Mouse (Mus musculus): ENCODE results near the gene Stat5b. TPM values are rescaled to one million over a fixed set of nuclear protein-coding genes. Genes with fewer than 3 reads are reported as not detected.
A peak's percentile ranks its signal among the peaks of the same experiment; 100 is the strongest.

The Stat5b gene
- total and polyA plus RNA-seq, 2 experiments from 2014 or later = 8.8 to 22.6 TPM

DNA sequence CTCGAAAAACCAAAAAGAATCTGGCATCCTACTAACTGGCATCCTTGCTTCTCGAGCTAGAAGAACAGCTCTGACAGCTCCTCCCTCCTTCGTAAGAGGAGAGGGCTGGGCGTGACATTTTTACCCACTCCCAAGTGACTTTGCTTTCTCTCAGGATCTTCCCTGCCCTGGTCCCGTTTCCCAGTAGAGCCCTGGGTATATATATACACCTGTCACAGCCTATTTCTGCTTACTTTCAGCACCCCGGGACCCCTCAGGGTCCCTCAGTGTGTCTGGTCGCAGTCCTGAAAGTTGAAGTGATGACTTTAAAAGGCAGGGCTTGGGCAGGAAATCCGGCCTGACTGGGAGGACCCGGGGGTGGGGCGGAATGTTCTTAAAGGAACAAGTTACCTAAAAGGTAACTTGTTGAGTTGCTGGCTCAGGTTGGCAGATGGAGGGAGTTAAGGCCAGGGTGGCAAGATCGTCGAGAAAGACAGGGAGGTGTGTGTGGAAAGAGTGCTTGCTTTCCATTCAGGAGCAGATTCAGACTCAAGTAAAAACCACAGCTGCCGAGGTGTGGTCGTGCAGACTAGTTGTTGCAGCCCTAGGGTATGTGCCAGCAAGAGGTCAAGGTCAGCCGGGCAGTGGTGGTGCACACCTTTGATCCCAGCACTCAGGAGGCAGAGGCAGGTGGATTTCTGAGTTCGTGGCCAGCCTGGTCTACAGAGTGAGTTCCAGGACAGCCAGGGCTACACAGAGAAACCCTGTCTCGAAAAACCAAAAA, 79.7 kb downstream of the Stat5b start, which contains the start of gene Ghdc:
Ghdc (minus strand) TSS at position 312 of the 763 bp plus-strand sequence.
- Histone ChIP-seq H3K4me2 (ENCODE audit: low read depth) (peak within 1 kb of the TSS; percentile 44), H3K27me3 (ENCODE audit: insufficient read depth, low read length) (no peaks in the 10 kb centered on the region), H3K4me3 (ENCODE audit: low read depth, low read length) (peak within 1 kb of the TSS; percentile 40), H3K9me3 (ENCODE audit: low read length) (no peaks in the 10 kb centered on the region), H3K36me3 (ENCODE audit: insufficient read depth) (no peaks in the 10 kb centered on the region), H3K4me1 (ENCODE audit: insufficient read depth) (0 out of 2 replicates have a peak, but pooled peaks cover 3% of the 10 kb centered on the region), H3K27ac (ENCODE audit: low read depth, low read length) (no peak within 1 kb of the TSS), H3K9ac (0 out of 2 replicates have a peak within 1 kb of the TSS, but pooled peaks have one; percentile 19)
- TF ChIP-seq CTCF (IDR thresholded peaks at IDR 0.05; ENCODE audit: low read depth) = no peak
- ATAC-seq (peak; percentile 77), DNase-seq (peak; percentile 64)
- 20% methylated on average over 17 of the region's 17 CpGs for WGBS

DNA sequence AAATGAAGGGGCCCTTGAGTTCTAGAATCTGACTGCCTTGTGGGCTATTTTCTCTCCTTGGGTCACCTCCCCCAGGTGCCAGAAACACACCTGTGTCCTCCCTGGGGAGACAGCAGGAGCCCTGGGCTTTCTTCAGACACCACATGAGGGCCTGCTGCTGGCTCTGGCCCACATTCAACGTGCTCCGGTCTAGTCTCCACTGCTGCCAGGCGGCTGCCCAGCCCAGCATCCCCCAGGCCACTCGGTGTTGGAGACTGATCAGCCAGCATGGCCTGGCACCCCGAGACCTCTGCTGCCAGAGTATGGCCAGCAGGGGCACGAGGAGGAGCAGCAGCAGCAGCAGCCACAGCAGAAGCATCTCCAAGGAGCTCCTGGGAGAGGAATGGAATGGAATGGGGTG, 80.5 kb downstream of the Stat5b start:
- no peak overlapping the region for H3K27ac ChIP-seq (ENCODE audit: low read depth, low read length)
- no peak for TF ChIP-seq CTCF (IDR thresholded peaks at IDR 0.05; ENCODE audit: low read depth)
- H3K36me3 ChIP-seq (ENCODE audit: insufficient read depth) = no peaks in the 10 kb centered on the region
- H3K9me3 ChIP-seq (ENCODE audit: low read length) = no peaks in the 10 kb centered on the region
- no peak for DNase-seq
- ATAC-seq = 0 out of 2 replicates have a peak, but pooled peaks have one; percentile 8
- H3K4me3 ChIP-seq (ENCODE audit: low read depth, low read length) = peak overlapping the region; percentile 40
- 58% methylated on average over 6 of the region's 6 CpGs for WGBS
- no peaks in the 10 kb centered on the region for H3K27me3 ChIP-seq (ENCODE audit: insufficient read depth, low read length)
- no peak overlapping the region for H3K9ac ChIP-seq
- H3K4me2 ChIP-seq (ENCODE audit: low read depth) = peak overlapping the region; percentile 44
- 0 out of 2 replicates have a peak, but pooled peaks cover 3% of the 10 kb centered on the region for H3K4me1 ChIP-seq (ENCODE audit: insufficient read depth)

DNA sequence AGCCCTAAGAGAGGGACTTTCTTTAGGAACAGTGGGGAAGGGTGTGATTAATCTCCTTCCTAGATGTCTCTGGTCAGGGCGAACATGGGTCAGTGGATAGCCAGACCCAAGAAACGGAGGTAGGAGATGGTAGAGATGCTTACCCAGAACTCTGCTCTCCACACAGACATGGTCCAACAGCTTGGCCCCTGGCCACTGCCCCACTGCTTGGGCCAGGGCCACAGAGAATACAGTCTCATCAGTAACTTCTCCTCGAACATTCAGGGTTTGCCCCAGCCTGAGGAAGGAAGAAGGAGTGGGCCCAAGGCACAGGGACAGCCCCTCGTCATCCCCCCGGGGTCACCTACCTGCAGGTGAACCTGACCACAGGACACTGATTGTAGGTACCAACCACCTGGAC, 82.7 kb downstream of the Stat5b start:
- Histone ChIP-seq H3K27ac (ENCODE audit: low read depth, low read length) (no peak overlapping the region), H3K36me3 (ENCODE audit: insufficient read depth) (no peaks in the 10 kb centered on the region), H3K9me3 (ENCODE audit: low read length) (no peaks in the 10 kb centered on the region), H3K4me1 (ENCODE audit: insufficient read depth) (0 out of 2 replicates have a peak, but pooled peaks cover 3% of the 10 kb centered on the region), H3K9ac (no peak overlapping the region), H3K4me2 (ENCODE audit: low read depth) (no peak overlapping the region), H3K4me3 (ENCODE audit: low read depth, low read length) (no peak overlapping the region), H3K27me3 (ENCODE audit: insufficient read depth, low read length) (no peaks in the 10 kb centered on the region; the same call in 1 of the 2 replicates)
- ATAC-seq (no peak), DNase-seq (no peak)
- 98% methylated on average over 5 of the region's 5 CpGs for WGBS
- no peak for TF ChIP-seq CTCF (IDR thresholded peaks at IDR 0.05; ENCODE audit: low read depth)

DNA sequence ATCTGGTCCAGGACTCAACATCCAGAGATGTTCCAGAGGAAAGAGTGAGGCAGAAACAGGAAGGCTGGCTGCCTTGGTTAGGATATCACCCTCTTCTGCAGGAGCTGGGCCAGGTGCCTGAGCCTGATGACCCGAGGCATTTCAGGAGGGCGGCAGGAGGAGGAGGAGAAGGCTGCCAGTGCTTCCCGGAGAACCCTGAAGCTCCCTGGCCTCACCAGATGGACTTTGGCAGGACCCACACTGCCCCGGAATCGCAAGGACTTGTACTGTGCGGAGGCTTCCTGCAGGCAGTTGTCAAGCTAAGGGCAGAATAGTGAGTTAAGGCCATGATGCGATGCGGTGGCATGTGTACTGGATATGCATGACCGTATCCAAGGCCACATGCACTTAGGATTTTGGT, 83.8 kb downstream of the Stat5b start:
- Histone ChIP-seq H3K4me1 (ENCODE audit: insufficient read depth) (peaks cover 3% of the 10 kb centered on the region; the same call in 1 of the 2 replicates), H3K4me3 (ENCODE audit: low read depth, low read length) (no peak overlapping the region), H3K36me3 (ENCODE audit: insufficient read depth) (no peaks in the 10 kb centered on the region), H3K9ac (no peak overlapping the region), H3K27me3 (ENCODE audit: insufficient read depth, low read length) (peaks cover 3% of the 10 kb centered on the region; the same call in 1 of the 2 replicates), H3K27ac (ENCODE audit: low read depth, low read length) (no peak overlapping the region), H3K4me2 (ENCODE audit: low read depth) (no peak overlapping the region), H3K9me3 (ENCODE audit: low read length) (no peaks in the 10 kb centered on the region)
- WGBS = 86% methylated on average over 8 of the region's 9 CpGs
- DNase-seq (no peak), ATAC-seq (no peak)
- no peak for TF ChIP-seq CTCF (IDR thresholded peaks at IDR 0.05; ENCODE audit: low read depth)

DNA sequence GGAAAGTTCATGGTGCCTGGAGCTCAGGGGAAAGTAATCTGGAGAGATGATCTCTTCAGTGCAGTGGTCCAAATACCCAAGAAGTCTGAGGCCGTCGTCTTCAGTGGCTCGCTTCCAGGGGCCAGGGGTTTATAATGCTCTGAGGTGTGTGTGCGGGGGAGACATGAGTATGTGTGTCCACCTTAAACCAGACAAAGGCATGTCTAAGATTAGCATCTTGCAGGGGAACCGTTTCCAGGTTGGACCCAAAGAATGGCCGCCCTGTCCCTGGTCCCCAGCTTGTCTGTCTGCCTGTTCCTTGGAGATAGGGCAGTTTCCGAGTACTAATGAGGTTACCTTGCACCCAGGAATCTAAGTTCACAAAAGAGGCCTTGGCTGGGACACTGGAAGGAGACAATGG, 87.7 kb downstream of the Stat5b start, which contains the start of gene Hcrt:
Hcrt (minus strand) TSS at position 101 of the 400 bp plus-strand sequence.
- WGBS = 80% methylated on average over 7 of the region's 7 CpGs
- Histone ChIP-seq H3K9ac (peak within 1 kb of the TSS; percentile 47), H3K27me3 (ENCODE audit: insufficient read depth, low read length) (peaks cover 3% of the 10 kb centered on the region; the same call in 1 of the 2 replicates), H3K4me3 (ENCODE audit: low read depth, low read length) (peak within 1 kb of the TSS; percentile 41), H3K36me3 (ENCODE audit: insufficient read depth) (no peaks in the 10 kb centered on the region), H3K4me2 (ENCODE audit: low read depth) (peak within 1 kb of the TSS; percentile 66), H3K9me3 (ENCODE audit: low read length) (no peaks in the 10 kb centered on the region), H3K27ac (ENCODE audit: low read depth, low read length) (no peak within 1 kb of the TSS), H3K4me1 (ENCODE audit: insufficient read depth) (no peaks in the 10 kb centered on the region; the same call in 1 of the 2 replicates)
- DNase-seq = no peak
- no peak for TF ChIP-seq CTCF (IDR thresholded peaks at IDR 0.05; ENCODE audit: low read depth)
- ATAC-seq = no peak

DNA sequence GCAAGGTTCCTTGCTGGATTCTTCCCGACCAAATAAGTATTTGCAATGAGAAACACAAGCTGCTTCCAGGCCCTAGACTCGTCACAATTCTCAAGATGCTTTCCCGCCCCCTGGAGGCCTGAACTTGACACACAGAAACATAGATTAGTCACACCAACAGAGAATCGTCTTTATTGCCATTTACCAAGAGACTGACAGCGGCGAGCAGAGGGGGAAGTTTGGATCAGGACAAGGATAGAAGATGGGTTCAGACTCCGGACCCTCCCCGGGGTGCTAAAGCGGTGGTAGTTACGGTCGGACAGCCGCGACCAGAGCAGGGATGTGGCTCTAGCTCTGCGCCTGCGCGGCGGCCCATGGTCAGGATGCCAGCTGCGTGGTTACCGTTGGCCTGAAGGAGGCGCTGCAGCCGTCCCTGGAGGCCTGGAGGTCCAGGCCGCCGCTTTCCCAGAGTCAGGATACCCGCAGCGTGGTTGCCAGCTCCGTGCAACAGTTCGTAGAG, 88.9 kb downstream of the Stat5b start:
- TF ChIP-seq CTCF (IDR thresholded peaks at IDR 0.05; ENCODE audit: low read depth) = peak; percentile 83
- Histone ChIP-seq H3K4me2 (ENCODE audit: low read depth) (peak overlapping the region; percentile 66), H3K36me3 (ENCODE audit: insufficient read depth) (no peaks in the 10 kb centered on the region), H3K27me3 (ENCODE audit: insufficient read depth, low read length) (peaks cover 3% of the 10 kb centered on the region; the same call in 1 of the 2 replicates), H3K9me3 (ENCODE audit: low read length) (no peaks in the 10 kb centered on the region), H3K4me1 (ENCODE audit: insufficient read depth) (no peaks in the 10 kb centered on the region; the same call in 1 of the 2 replicates), H3K27ac (ENCODE audit: low read depth, low read length) (no peak overlapping the region), H3K4me3 (ENCODE audit: low read depth, low read length) (peak overlapping the region; percentile 41), H3K9ac (peak overlapping the region; percentile 47)
- peak; percentile 92 for DNase-seq
- under 1% methylated on average over 27 of the region's 27 CpGs for WGBS
- peak; percentile 65 for ATAC-seq
